Mouse (Mus musculus): ENCODE data around the gene Ninj2.

- TF ChIP-seq POLR2AphosphoS5 (IDR thresholded peaks at IDR 0.05; ENCODE audit: insufficient replicate concordance, low read depth, low read length) = no peak
- TF ChIP-seq CTCF (IDR thresholded peaks at IDR 0.05; ENCODE audit: low read depth, low read length) = no peak
- no peak for TF ChIP-seq GATA1 (IDR thresholded peaks at IDR 0.05; ENCODE audit: borderline replicate concordance, low read length)
- no peak for TF ChIP-seq TAL1 (conservative IDR thresholded peaks at IDR 0.05; ENCODE audit: low read depth, low read length)
- no peak for TF ChIP-seq GATA2 (IDR thresholded peaks at IDR 0.05; ENCODE audit: borderline replicate concordance, low read depth, low read length)
Measured at GRCm38 (mm10) chr6:120162928-120163327, 69.8 kb downstream of the Ninj2 start.

Measured in G1E (cell line).